Mouse (Mus musculus): ENCODE results near the gene Ggnbp2. TPM values are rescaled to one million over a fixed set of nuclear protein-coding genes. Genes with fewer than 3 reads are reported as not detected.

Ggnbp2 gene
- 80.0 and 93.3 TPM in 2 replicates for polyA plus RNA-seq (2016; fragmentation: Nextera tagmentation; extraction: Ambion mirVana)

GRCm38 (mm10) chr11:84870337-84871043, at the start of gene Ggnbp2:
Gene Ggnbp2 (minus strand): TSS chr11:84870817.
- peak within 1 kb of the TSS; percentile 95 for H3K9ac ChIP-seq
- ATAC-seq (ENCODE audit: low FRiP score, low read depth), result peak; percentile 87
- peak within 1 kb of the TSS; percentile 99 for H3K27ac ChIP-seq
- no peaks in the 10 kb centered on the region for H3K36me3 ChIP-seq
- under 1% methylated on average over 59 of the region's 62 CpGs for WGBS
- H3K4me3 ChIP-seq, result peak within 1 kb of the TSS; percentile 91
- no peaks in the 10 kb centered on the region for H3K9me3 ChIP-seq
- no peaks in the 10 kb centered on the region for H3K27me3 ChIP-seq (replicated peaks)
- peaks cover 14% of the 10 kb centered on the region for H3K4me1 ChIP-seq
- peak within 1 kb of the TSS; percentile 93 for H3K4me2 ChIP-seq (replicated peaks)

GRCm38 (mm10) chr11:84919951-84920350, 49.3 kb upstream of the Ggnbp2 start:
- Histone ChIP-seq H3K4me1 (peaks cover 6% of the 10 kb centered on the region; the same call in 1 of the 2 replicates), H3K27ac (no peak overlapping the region), H3K4me2 (replicated peaks) (no peak overlapping the region), H3K36me3 (no peaks in the 10 kb centered on the region), H3K9me3 (no peaks in the 10 kb centered on the region), H3K4me3 (no peak overlapping the region), H3K9ac (no peak overlapping the region), H3K27me3 (replicated peaks) (no peaks in the 10 kb centered on the region)
- 75% methylated on average over 7 of the region's 7 CpGs for WGBS
- ATAC-seq (ENCODE audit: low FRiP score, low read depth), result no peak

GRCm38 (mm10) chr11:84919276-84919675, 48.7 kb upstream of the Ggnbp2 start:
- no peaks in the 10 kb centered on the region for H3K27me3 ChIP-seq (replicated peaks)

GRCm38 (mm10) chr11:84918425-84918824, 47.8 kb upstream of the Ggnbp2 start:
- Histone ChIP-seq H3K27ac (no peak overlapping the region), H3K4me2 (replicated peaks) (peak overlapping the region; percentile 43), H3K9ac (peak overlapping the region; percentile 17; the same call in 1 of the 2 replicates), H3K27me3 (replicated peaks) (no peaks in the 10 kb centered on the region), H3K36me3 (peaks cover 4% of the 10 kb centered on the region), H3K9me3 (no peaks in the 10 kb centered on the region), H3K4me1 (peaks cover 12% of the 10 kb centered on the region; the same call in 1 of the 2 replicates), H3K4me3 (no peak overlapping the region)
- 6% methylated on average over 16 of the region's 16 CpGs for WGBS
- no peak for ATAC-seq (ENCODE audit: low FRiP score, low read depth)

More at GRCm38 (mm10) chr11:84919276-84919675, 48.7 kb upstream of the Ggnbp2 start:
- no peak for ATAC-seq (ENCODE audit: low FRiP score, low read depth)
- no peaks in the 10 kb centered on the region for H3K9me3 ChIP-seq
- H3K27ac ChIP-seq, result no peak overlapping the region
- H3K4me1 ChIP-seq, result peaks cover 12% of the 10 kb centered on the region; the same call in 1 of the 2 replicates
- no peaks in the 10 kb centered on the region for H3K36me3 ChIP-seq
- H3K4me3 ChIP-seq, result no peak overlapping the region
- WGBS, result 37% methylated on average over 3 of the region's 3 CpGs
- H3K9ac ChIP-seq, result no peak overlapping the region
- no peak overlapping the region for H3K4me2 ChIP-seq (replicated peaks)

GRCm38 (mm10) chr11:84916703-84917300, 46.2 kb upstream of the Ggnbp2 start:
- no peaks in the 10 kb centered on the region for H3K27me3 ChIP-seq (replicated peaks)
- ATAC-seq (ENCODE audit: low FRiP score, low read depth), result no peak
- WGBS, result 61% methylated on average over 7 of the region's 7 CpGs
- peaks cover 18% of the 10 kb centered on the region for H3K36me3 ChIP-seq
- H3K4me2 ChIP-seq (replicated peaks), result peak overlapping the region; percentile 78
- H3K4me3 ChIP-seq, result peak overlapping the region; percentile 84
- H3K4me1 ChIP-seq, result peaks cover 12% of the 10 kb centered on the region; the same call in 1 of the 2 replicates
- no peaks in the 10 kb centered on the region for H3K9me3 ChIP-seq
- no peak overlapping the region for H3K27ac ChIP-seq
- no peak overlapping the region; the same call in 1 of the 2 replicates for H3K9ac ChIP-seq

- peak within 1 kb of the TSS; percentile 84 for H3K4me3 ChIP-seq
- peak within 1 kb of the TSS; percentile 75 for H3K9ac ChIP-seq
- no peaks in the 10 kb centered on the region for H3K9me3 ChIP-seq
- WGBS, result 3% methylated on average over 34 of the region's 34 CpGs
- H3K4me1 ChIP-seq, result peaks cover 12% of the 10 kb centered on the region; the same call in 1 of the 2 replicates
- no peaks in the 10 kb centered on the region for H3K27me3 ChIP-seq (replicated peaks)
- ATAC-seq (ENCODE audit: low FRiP score, low read depth), result peak; percentile 86
- H3K4me2 ChIP-seq (replicated peaks), result peak within 1 kb of the TSS; percentile 78
- H3K27ac ChIP-seq, result no peak within 1 kb of the TSS
- H3K36me3 ChIP-seq, result peaks cover 25% of the 10 kb centered on the region
Measured at GRCm38 (mm10) chr11:84916053-84916702, 45.6 kb upstream of the Ggnbp2 start, which contains the start of gene Znhit3. Gene Znhit3 (minus strand): TSS chr11:84916366.

GRCm38 (mm10) chr11:84914673-84915072, 44.1 kb upstream of the Ggnbp2 start:
- H3K4me2 ChIP-seq (replicated peaks), result no peak overlapping the region
- WGBS, result 79% methylated on average over 5 of the region's 5 CpGs
- H3K9ac ChIP-seq, result no peak overlapping the region

GRCm38 (mm10) chr11:84910411-84910810, 39.8 kb upstream of the Ggnbp2 start:
- H3K9me3 ChIP-seq, result no peaks in the 10 kb centered on the region
- peaks cover 78% of the 10 kb centered on the region for H3K36me3 ChIP-seq
- ATAC-seq (ENCODE audit: low FRiP score, low read depth), result no peak
- no peak overlapping the region for H3K9ac ChIP-seq
- peaks cover 11% of the 10 kb centered on the region; the same call in 1 of the 2 replicates for H3K4me1 ChIP-seq
- WGBS, result 83% methylated on average over 4 of the region's 4 CpGs
- no peak overlapping the region for H3K4me3 ChIP-seq
- no peaks in the 10 kb centered on the region for H3K27me3 ChIP-seq (replicated peaks)
- no peak overlapping the region for H3K4me2 ChIP-seq (replicated peaks)
- no peak overlapping the region for H3K27ac ChIP-seq

More at GRCm38 (mm10) chr11:84914673-84915072, 44.1 kb upstream of the Ggnbp2 start:
- Histone ChIP-seq H3K36me3 (peaks cover 38% of the 10 kb centered on the region), H3K4me3 (no peak overlapping the region), H3K9me3 (no peaks in the 10 kb centered on the region), H3K27me3 (replicated peaks) (no peaks in the 10 kb centered on the region), H3K4me1 (peaks cover 12% of the 10 kb centered on the region; the same call in 1 of the 2 replicates), H3K27ac (no peak overlapping the region)
- ATAC-seq (ENCODE audit: low FRiP score, low read depth), result no peak

GRCm38 (mm10) chr11:84908480-84908879, 37.9 kb upstream of the Ggnbp2 start:
- no peaks in the 10 kb centered on the region for H3K4me1 ChIP-seq
- no peak overlapping the region for H3K9ac ChIP-seq
- no peak overlapping the region for H3K4me3 ChIP-seq
- WGBS, result 94% methylated on average over 6 of the region's 6 CpGs
- no peak overlapping the region for H3K4me2 ChIP-seq (replicated peaks)
- ATAC-seq (ENCODE audit: low FRiP score, low read depth), result no peak
- H3K9me3 ChIP-seq, result no peaks in the 10 kb centered on the region
- H3K27ac ChIP-seq, result no peak overlapping the region
- no peaks in the 10 kb centered on the region for H3K27me3 ChIP-seq (replicated peaks)
- peaks cover 89% of the 10 kb centered on the region for H3K36me3 ChIP-seq

GRCm38 (mm10) chr11:84907081-84907480, 36.5 kb upstream of the Ggnbp2 start:
- H3K36me3 ChIP-seq, result peaks cover 91% of the 10 kb centered on the region
- no peaks in the 10 kb centered on the region for H3K4me1 ChIP-seq
- no peak overlapping the region for H3K27ac ChIP-seq
- no peaks in the 10 kb centered on the region for H3K9me3 ChIP-seq
- ATAC-seq (ENCODE audit: low FRiP score, low read depth), result no peak
- H3K9ac ChIP-seq, result no peak overlapping the region
- H3K27me3 ChIP-seq (replicated peaks), result no peaks in the 10 kb centered on the region
- WGBS, result 76% methylated on average over 3 of the region's 3 CpGs
- H3K4me3 ChIP-seq, result no peak overlapping the region
- no peak overlapping the region for H3K4me2 ChIP-seq (replicated peaks)

GRCm38 (mm10) chr11:84904597-84905144, 34.1 kb upstream of the Ggnbp2 start:
- H3K9me3 ChIP-seq, result no peaks in the 10 kb centered on the region
- H3K4me1 ChIP-seq, result no peaks in the 10 kb centered on the region
- no peak overlapping the region for H3K4me3 ChIP-seq
- peaks cover 93% of the 10 kb centered on the region for H3K36me3 ChIP-seq
- 86% methylated on average over 9 of the region's 9 CpGs for WGBS
- ATAC-seq (ENCODE audit: low FRiP score, low read depth), result no peak
- no peak overlapping the region for H3K4me2 ChIP-seq (replicated peaks)
- no peak overlapping the region for H3K27ac ChIP-seq
- no peaks in the 10 kb centered on the region for H3K27me3 ChIP-seq (replicated peaks)
- H3K9ac ChIP-seq, result no peak overlapping the region

GRCm38 (mm10) chr11:84893113-84893512, 22.5 kb upstream of the Ggnbp2 start:
- Histone ChIP-seq H3K27ac (no peak overlapping the region), H3K4me1 (no peaks in the 10 kb centered on the region), H3K27me3 (replicated peaks) (no peaks in the 10 kb centered on the region), H3K9ac (no peak overlapping the region), H3K4me2 (replicated peaks) (no peak overlapping the region), H3K4me3 (no peak overlapping the region), H3K9me3 (no peaks in the 10 kb centered on the region), H3K36me3 (peaks cover 79% of the 10 kb centered on the region)
- WGBS, result 90% methylated on average over 15 of the region's 15 CpGs
- no peak for ATAC-seq (ENCODE audit: low FRiP score, low read depth)
